Mouse (Mus musculus) macrophage (primary cell): ENCODE measurements around the gene Slc25a25. TPM values are rescaled to one million over a fixed set of nuclear protein-coding genes. Genes with fewer than 3 reads are reported as not detected.

Experiments
- H3K27ac ChIP-seq: fragments of 350-480 bp; formaldehyde crosslinking; 2 replicates; pipeline ENCODE4 v1.9.0; 2021
- H3K36me3 ChIP-seq: fragments of 350-480 bp; formaldehyde crosslinking; 2 replicates; pipeline ENCODE4 v1.9.0; 2021; ENCODE audit errors: inconsistent target
- H3K4me3 ChIP-seq: fragments of 350-480 bp; formaldehyde crosslinking; 2 replicates; pipeline ENCODE4 v1.9.0; 2021; ENCODE audit errors: inconsistent target
- H3K79me2 ChIP-seq: fragments of 350-480 bp; formaldehyde crosslinking; 2 replicates; pipeline ENCODE4 v1.9.0; 2021; ENCODE audit errors: inconsistent target
- WGBS: methylation state at CpG from one replicate; pipeline ENCODE4 v1.1.7; 2026; ENCODE audit warnings: inconsistent platforms; ENCODE audit not compliant: missing documents; 5-methylcytosine and 5-hydroxymethylcytosine counted together
- polyA plus RNA-seq: library from polyadenylated mRNA; stranded (reverse); fragments of 250-400 nt; gene quantifications from 3 replicates; pipeline ENCODE4 v1.2.4, GENCODE M21; 2018; ENCODE audit warnings: inconsistent platforms

Slc25a25 gene
- polyA plus RNA-seq, 1 experiment from 2014 or later: 13.2 TPM

- H3K27ac ChIP-seq: peak overlapping the region; percentile 7; the same call in 1 of the 2 replicates
- 29% methylated on average over 8 of the region's 8 CpGs for WGBS
Measured at GRCm38 (mm10) chr2:32428262-32428722, 23.0 kb downstream of the Slc25a25 start.

GRCm38 (mm10) chr2:32427720-32428119 is 23.5 kb downstream of the Slc25a25 start:
- Histone ChIP-seq H3K27ac (no peak overlapping the region), H3K79me2 (peaks cover 100% of the 10 kb centered on the region), H3K36me3 (no peaks in the 10 kb centered on the region), H3K4me3 (no peak overlapping the region)
- WGBS: 84% methylated on average over 5 of the region's 5 CpGs

More at GRCm38 (mm10) chr2:32428262-32428722, 23.0 kb downstream of the Slc25a25 start:
- H3K4me3 ChIP-seq: no peak overlapping the region
- no peaks in the 10 kb centered on the region for H3K36me3 ChIP-seq
- H3K79me2 ChIP-seq: peaks cover 100% of the 10 kb centered on the region

GRCm38 (mm10) chr2:32426141-32426540 is 25.1 kb downstream of the Slc25a25 start:
- WGBS: 100% methylated on average over 1 of the region's 1 CpGs
- Histone ChIP-seq H3K4me3 (no peak overlapping the region), H3K36me3 (peaks cover 3% of the 10 kb centered on the region; the same call in 1 of the 2 replicates), H3K27ac (no peak overlapping the region), H3K79me2 (peaks cover 100% of the 10 kb centered on the region)

GRCm38 (mm10) chr2:32425568-32425967 is 25.7 kb downstream of the Slc25a25 start:
- H3K79me2 ChIP-seq: peaks cover 100% of the 10 kb centered on the region
- H3K36me3 ChIP-seq: peaks cover 9% of the 10 kb centered on the region; the same call in 1 of the 2 replicates
- no peak overlapping the region for H3K4me3 ChIP-seq
- WGBS: 94% methylated on average over 5 of the region's 5 CpGs
- no peak overlapping the region for H3K27ac ChIP-seq

GRCm38 (mm10) chr2:32424796-32425195 is 26.4 kb downstream of the Slc25a25 start:
- Histone ChIP-seq H3K27ac (peak overlapping the region; percentile 12; the same call in 1 of the 2 replicates), H3K4me3 (no peak overlapping the region), H3K79me2 (peaks cover 97% of the 10 kb centered on the region), H3K36me3 (peaks cover 17% of the 10 kb centered on the region)
- 85% methylated on average over 3 of the region's 3 CpGs for WGBS

GRCm38 (mm10) chr2:32423481-32424331 is 27.5 kb downstream of the Slc25a25 start:
- Histone ChIP-seq H3K27ac (peak overlapping the region; percentile 29; the same call in 1 of the 2 replicates), H3K4me3 (peak overlapping the region; percentile 18)

GRCm38 (mm10) chr2:32421851-32422251 is 29.4 kb downstream of the Slc25a25 start:
- Histone ChIP-seq H3K27ac (no peak overlapping the region), H3K4me3 (no peak overlapping the region), H3K36me3 (peaks cover 46% of the 10 kb centered on the region), H3K79me2 (peaks cover 67% of the 10 kb centered on the region)
- 94% methylated on average over 6 of the region's 6 CpGs for WGBS

More at GRCm38 (mm10) chr2:32423481-32424331, 27.5 kb downstream of the Slc25a25 start:
- Histone ChIP-seq H3K79me2 (peaks cover 86% of the 10 kb centered on the region), H3K36me3 (peaks cover 28% of the 10 kb centered on the region)
- WGBS: 8% methylated on average over 14 of the region's 14 CpGs

- peaks cover 58% of the 10 kb centered on the region for H3K36me3 ChIP-seq
- no peak overlapping the region for H3K27ac ChIP-seq
- H3K4me3 ChIP-seq: no peak overlapping the region
- peaks cover 55% of the 10 kb centered on the region for H3K79me2 ChIP-seq
- WGBS: 92% methylated on average over 6 of the region's 6 CpGs
Measured at GRCm38 (mm10) chr2:32420647-32421046, 30.6 kb downstream of the Slc25a25 start.

GRCm38 (mm10) chr2:32420066-32420608 is 31.1 kb downstream of the Slc25a25 start:
- Histone ChIP-seq H3K79me2 (peaks cover 50% of the 10 kb centered on the region), H3K36me3 (peaks cover 63% of the 10 kb centered on the region), H3K4me3 (no peak overlapping the region), H3K27ac (no peak overlapping the region)
- WGBS: 98% methylated on average over 12 of the region's 12 CpGs

- Histone ChIP-seq H3K79me2 (peaks cover 42% of the 10 kb centered on the region), H3K27ac (no peak overlapping the region), H3K36me3 (peaks cover 71% of the 10 kb centered on the region), H3K4me3 (no peak overlapping the region)
- 95% methylated on average over 3 of the region's 3 CpGs for WGBS
Measured at GRCm38 (mm10) chr2:32419359-32419758, 31.9 kb downstream of the Slc25a25 start.

GRCm38 (mm10) chr2:32418430-32419151 is 32.7 kb downstream of the Slc25a25 start:
- H3K4me3 ChIP-seq: no peak overlapping the region
- peaks cover 34% of the 10 kb centered on the region for H3K79me2 ChIP-seq
- WGBS: 95% methylated on average over 12 of the region's 12 CpGs
- H3K27ac ChIP-seq: no peak overlapping the region
- H3K36me3 ChIP-seq: peaks cover 77% of the 10 kb centered on the region

GRCm38 (mm10) chr2:32417486-32417885 is 33.8 kb downstream of the Slc25a25 start:
- WGBS: 95% methylated on average over 8 of the region's 8 CpGs
- Histone ChIP-seq H3K4me3 (no peak overlapping the region), H3K27ac (no peak overlapping the region), H3K36me3 (peaks cover 77% of the 10 kb centered on the region), H3K79me2 (peaks cover 23% of the 10 kb centered on the region)

GRCm38 (mm10) chr2:32416556-32416955 is 34.7 kb downstream of the Slc25a25 start:
- H3K79me2 ChIP-seq: peaks cover 14% of the 10 kb centered on the region
- 100% methylated on average over 2 of the region's 2 CpGs for whole genome bisulfite sequencing
- H3K36me3 ChIP-seq: peaks cover 77% of the 10 kb centered on the region
- no peak overlapping the region for H3K4me3 ChIP-seq
- H3K27ac ChIP-seq: no peak overlapping the region

GRCm38 (mm10) chr2:32415801-32416200 is 35.4 kb downstream of the Slc25a25 start:
- H3K4me3 ChIP-seq: no peak overlapping the region
- peaks cover 7% of the 10 kb centered on the region; the same call in 1 of the 2 replicates for H3K79me2 ChIP-seq
- 97% methylated on average over 12 of the region's 12 CpGs for WGBS
- H3K36me3 ChIP-seq: peaks cover 71% of the 10 kb centered on the region
- H3K27ac ChIP-seq: no peak overlapping the region
